Mouse (Mus musculus) spleen, adult 2 months (tissue): ENCODE measurements around the gene Gm28360.
"Not testable (repeated sequence)": the region's sequence is repeated elsewhere in the genome, so short reads cannot be mapped to it uniquely, and the experiment has no call there.

Experiments used
- CTCF ChIP-seq: fragments of 200-500 bp; IDR thresholded peaks from 2 replicates; pipeline ENCODE4 v1.5.1; 2011; ENCODE audit warnings: mild to moderate bottlenecking, inconsistent platforms; ENCODE audit not compliant: insufficient read depth, insufficient read length, insufficient replicate concordance; ENCODE audit errors: extremely low read depth
- POLR2A ChIP-seq: fragments of 200-500 bp; IDR thresholded peaks from 2 replicates; pipeline ENCODE4 v1.6.1; 2011; ENCODE audit warnings: low read depth, low read length, inconsistent platforms

DNA sequence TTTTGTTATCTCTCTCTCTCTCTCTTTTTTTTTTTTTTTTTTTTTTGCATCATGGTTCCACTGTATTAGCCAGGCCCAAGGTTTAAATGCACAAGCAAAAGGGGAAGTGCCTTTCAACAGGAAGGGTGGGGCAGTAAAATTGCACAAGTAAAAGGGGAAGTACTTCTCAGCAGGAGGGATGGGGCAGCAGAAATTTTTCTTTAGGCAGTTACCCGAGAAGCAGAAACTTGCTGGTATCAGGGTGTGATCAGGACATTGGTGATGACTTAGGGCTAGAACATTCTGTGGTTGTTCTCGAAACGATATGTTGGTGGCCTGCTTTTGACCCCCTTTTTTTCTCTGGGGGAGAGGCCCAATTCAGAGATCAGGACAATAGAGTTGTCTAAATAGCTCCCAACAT lies 21.8 kb downstream of the Gm28360 start:
- not testable (repeated sequence) for TF ChIP-seq POLR2A, CTCF
